Mouse (Mus musculus): ENCODE results near the gene Atad2b. TPM values are rescaled to one million over a fixed set of nuclear protein-coding genes. Genes with fewer than 3 reads are reported as not detected.
A peak's percentile ranks its signal among the peaks of the same experiment; 100 is the strongest.
"Not testable (repeated sequence)": the region's sequence is repeated elsewhere in the genome, so short reads cannot be mapped to it uniquely, and the experiment has no call there.

Atad2b gene
- polyA plus RNA-seq, 1 experiment = 5.6 TPM

- Histone ChIP-seq H3K36me3 (ENCODE audit: control insufficient read depth, insufficient read depth, low read length) (no peaks in the 10 kb centered on the region), H3K27me3 (replicated peaks; ENCODE audit: control insufficient read depth, insufficient read depth, low read length) (no peaks in the 10 kb centered on the region), H3K4me1 (ENCODE audit: control insufficient read depth, insufficient read depth, low read length) (peaks cover 2% of the 10 kb centered on the region; the same call in 1 of the 2 replicates), H3K4me3 (ENCODE audit: insufficient read depth, low read depth, low read length) (no peak overlapping the region), H3K27ac (ENCODE audit: insufficient read depth, low read depth, low read length) (no peak overlapping the region)
- no peak for DNase-seq
- no peak for TF ChIP-seq POLR2A (IDR thresholded peaks at IDR 0.05; ENCODE audit: low read depth, low read length)
- TF ChIP-seq CTCF (conservative IDR thresholded peaks at IDR 0.05; ENCODE audit: insufficient read depth, insufficient read length, low read depth, low read length) = no peak
- 93% methylated on average over 3 of the region's 3 CpGs for WGBS
Observed at GRCm38 (mm10) chr12:4930820-4931548, 13.8 kb downstream of the Atad2b start.

- H3K4me3 ChIP-seq (ENCODE audit: insufficient read depth, low read depth, low read length) = no peak overlapping the region
- no peak overlapping the region for H3K27ac ChIP-seq (ENCODE audit: insufficient read depth, low read depth, low read length)
- no peak for DNase-seq
- peaks cover 8% of the 10 kb centered on the region for H3K36me3 ChIP-seq (ENCODE audit: control insufficient read depth, insufficient read depth, low read length)
- 98% methylated on average over 1 of the region's 1 CpGs for WGBS
- TF ChIP-seq POLR2A (IDR thresholded peaks at IDR 0.05; ENCODE audit: low read depth, low read length) = no peak
- no peak for TF ChIP-seq CTCF (conservative IDR thresholded peaks at IDR 0.05; ENCODE audit: insufficient read depth, insufficient read length, low read depth, low read length)
- H3K27me3 ChIP-seq (replicated peaks; ENCODE audit: control insufficient read depth, insufficient read depth, low read length) = no peaks in the 10 kb centered on the region
- H3K4me1 ChIP-seq (ENCODE audit: control insufficient read depth, insufficient read depth, low read length) = no peaks in the 10 kb centered on the region
Observed at GRCm38 (mm10) chr12:4952272-4952671, 35.1 kb downstream of the Atad2b start.

- H3K27ac ChIP-seq (ENCODE audit: insufficient read depth, low read depth, low read length) = no peak overlapping the region
- no peaks in the 10 kb centered on the region for H3K4me1 ChIP-seq (ENCODE audit: control insufficient read depth, insufficient read depth, low read length)
- DNase-seq = peak; percentile 7
- H3K4me3 ChIP-seq (ENCODE audit: insufficient read depth, low read depth, low read length) = no peak overlapping the region
- H3K36me3 ChIP-seq (ENCODE audit: control insufficient read depth, insufficient read depth, low read length) = peaks cover 8% of the 10 kb centered on the region
- TF ChIP-seq CTCF (conservative IDR thresholded peaks at IDR 0.05; ENCODE audit: insufficient read depth, insufficient read length, low read depth, low read length) (no peak), POLR2A (IDR thresholded peaks at IDR 0.05; ENCODE audit: low read depth, low read length) (no peak)
- 63% methylated on average over 4 of the region's 4 CpGs for WGBS
- no peaks in the 10 kb centered on the region for H3K27me3 ChIP-seq (replicated peaks; ENCODE audit: control insufficient read depth, insufficient read depth, low read length)
Observed at GRCm38 (mm10) chr12:4953156-4953555, 36.0 kb downstream of the Atad2b start.

- WGBS = 45% methylated on average over 1 of the region's 1 CpGs
- TF ChIP-seq POLR2A (IDR thresholded peaks at IDR 0.05; ENCODE audit: low read depth, low read length) (no peak), CTCF (conservative IDR thresholded peaks at IDR 0.05; ENCODE audit: insufficient read depth, insufficient read length, low read depth, low read length) (no peak)
- no peaks in the 10 kb centered on the region for H3K4me1 ChIP-seq (ENCODE audit: control insufficient read depth, insufficient read depth, low read length)
- H3K36me3 ChIP-seq (ENCODE audit: control insufficient read depth, insufficient read depth, low read length) = peaks cover 4% of the 10 kb centered on the region
- H3K4me3 ChIP-seq (ENCODE audit: insufficient read depth, low read depth, low read length) = no peak overlapping the region
- H3K27me3 ChIP-seq (replicated peaks; ENCODE audit: control insufficient read depth, insufficient read depth, low read length) = no peaks in the 10 kb centered on the region
- no peak overlapping the region for H3K27ac ChIP-seq (ENCODE audit: insufficient read depth, low read depth, low read length)
- DNase-seq = peak; percentile 77
Observed at GRCm38 (mm10) chr12:4972939-4973338, 55.8 kb downstream of the Atad2b start.

- Histone ChIP-seq H3K36me3 (ENCODE audit: control insufficient read depth, insufficient read depth, low read length) (peaks cover 6% of the 10 kb centered on the region), H3K4me1 (ENCODE audit: control insufficient read depth, insufficient read depth, low read length) (no peaks in the 10 kb centered on the region), H3K27me3 (replicated peaks; ENCODE audit: control insufficient read depth, insufficient read depth, low read length) (no peaks in the 10 kb centered on the region), H3K4me3 (ENCODE audit: insufficient read depth, low read depth, low read length) (no peak overlapping the region), H3K27ac (ENCODE audit: insufficient read depth, low read depth, low read length) (no peak overlapping the region)
- DNase-seq = no peak
- TF ChIP-seq POLR2A (IDR thresholded peaks at IDR 0.05; ENCODE audit: low read depth, low read length) = no peak
- no peak for TF ChIP-seq CTCF (conservative IDR thresholded peaks at IDR 0.05; ENCODE audit: insufficient read depth, insufficient read length, low read depth, low read length)
- 91% methylated on average over 6 of the region's 6 CpGs for WGBS
Observed at GRCm38 (mm10) chr12:4978324-4978723, 61.2 kb downstream of the Atad2b start.

GRCm38 (mm10) chr12:4996981-4997380, 79.8 kb downstream of the Atad2b start:
- Histone ChIP-seq H3K36me3 (ENCODE audit: control insufficient read depth, insufficient read depth, low read length) (no peaks in the 10 kb centered on the region; the same call in 1 of the 2 replicates), H3K27me3 (replicated peaks; ENCODE audit: control insufficient read depth, insufficient read depth, low read length) (no peaks in the 10 kb centered on the region), H3K27ac (ENCODE audit: insufficient read depth, low read depth, low read length) (no peak overlapping the region), H3K4me1 (ENCODE audit: control insufficient read depth, insufficient read depth, low read length) (no peaks in the 10 kb centered on the region), H3K4me3 (ENCODE audit: insufficient read depth, low read depth, low read length) (no peak overlapping the region)
- DNase-seq = no peak
- TF ChIP-seq POLR2A (IDR thresholded peaks at IDR 0.05; ENCODE audit: low read depth, low read length) = no peak
- no peak for TF ChIP-seq CTCF (conservative IDR thresholded peaks at IDR 0.05; ENCODE audit: insufficient read depth, insufficient read length, low read depth, low read length)

- Histone ChIP-seq H3K4me1 (ENCODE audit: control insufficient read depth, insufficient read depth, low read length) (no peaks in the 10 kb centered on the region), H3K4me3 (ENCODE audit: insufficient read depth, low read depth, low read length) (no peak overlapping the region), H3K27me3 (replicated peaks; ENCODE audit: control insufficient read depth, insufficient read depth, low read length) (no peaks in the 10 kb centered on the region), H3K27ac (ENCODE audit: insufficient read depth, low read depth, low read length) (no peak overlapping the region), H3K36me3 (ENCODE audit: control insufficient read depth, insufficient read depth, low read length) (peaks cover 1% of the 10 kb centered on the region; the same call in 1 of the 2 replicates)
- TF ChIP-seq CTCF (conservative IDR thresholded peaks at IDR 0.05; ENCODE audit: insufficient read depth, insufficient read length, low read depth, low read length) (no peak), POLR2A (IDR thresholded peaks at IDR 0.05; ENCODE audit: low read depth, low read length) (no peak)
- WGBS = 93% methylated on average over 3 of the region's 3 CpGs
- no peak for DNase-seq
Observed at GRCm38 (mm10) chr12:5005338-5005737, 88.2 kb downstream of the Atad2b start.

- not testable (repeated sequence) for H3K27ac ChIP-seq (ENCODE audit: insufficient read depth, low read depth, low read length); H3K4me3 ChIP-seq (ENCODE audit: insufficient read depth, low read depth, low read length); DNase-seq; H3K27me3 ChIP-seq (replicated peaks; ENCODE audit: control insufficient read depth, insufficient read depth, low read length); H3K36me3 ChIP-seq (ENCODE audit: control insufficient read depth, insufficient read depth, low read length); H3K4me1 ChIP-seq (ENCODE audit: control insufficient read depth, insufficient read depth, low read length)
- WGBS = 90% methylated on average over 3 of the region's 3 CpGs
Observed at GRCm38 (mm10) chr12:5005776-5006175, 88.6 kb downstream of the Atad2b start.

- WGBS = 90% methylated on average over 2 of the region's 2 CpGs
- not testable (repeated sequence) for H3K4me3 ChIP-seq (ENCODE audit: insufficient read depth, low read depth, low read length); H3K27me3 ChIP-seq (replicated peaks; ENCODE audit: control insufficient read depth, insufficient read depth, low read length); DNase-seq; H3K4me1 ChIP-seq (ENCODE audit: control insufficient read depth, insufficient read depth, low read length); H3K36me3 ChIP-seq (ENCODE audit: control insufficient read depth, insufficient read depth, low read length); H3K27ac ChIP-seq (ENCODE audit: insufficient read depth, low read depth, low read length)
Observed at GRCm38 (mm10) chr12:5008638-5009037, 91.5 kb downstream of the Atad2b start.

Measured in kidney, adult 2 months (tissue).